Mouse (Mus musculus): ENCODE measurements around the gene Dpp9.

Dpp9 gene

GRCm38 (mm10) chr17:56229943-56230342 lies 11.2 kb upstream of the Dpp9 start:
- DNase-seq (ENCODE audit: low spot score), result no peak

GRCm38 (mm10) chr17:56226566-56226965 lies 7.9 kb upstream of the Dpp9 start:
- no peak for DNase-seq (ENCODE audit: low spot score)

GRCm38 (mm10) chr17:56224916-56225315 lies 6.2 kb upstream of the Dpp9 start:
- no peak for DNase-seq (ENCODE audit: low spot score)

GRCm38 (mm10) chr17:56219805-56220204 lies 1.1 kb upstream of the Dpp9 start:
- DNase-seq (ENCODE audit: low spot score), result no peak

GRCm38 (mm10) chr17:56219251-56219650 lies 546 bp upstream of the Dpp9 start:
- DNase-seq (ENCODE audit: low spot score), result no peak

GRCm38 (mm10) chr17:56217670-56218069 lies 1.0 kb downstream of the Dpp9 start:
- DNase-seq (ENCODE audit: low spot score), result no peak

GRCm38 (mm10) chr17:56214229-56214628 lies 4.5 kb downstream of the Dpp9 start:
- no peak for DNase-seq (ENCODE audit: low spot score)

GRCm38 (mm10) chr17:56212676-56213075 lies 6.0 kb downstream of the Dpp9 start:
- peak; percentile 1 for DNase-seq (ENCODE audit: low spot score)

GRCm38 (mm10) chr17:56211090-56211489 lies 7.6 kb downstream of the Dpp9 start:
- DNase-seq (ENCODE audit: low spot score), result no peak

GRCm38 (mm10) chr17:56208821-56209220 lies 9.9 kb downstream of the Dpp9 start:
- no peak for DNase-seq (ENCODE audit: low spot score)

- DNase-seq (ENCODE audit: low spot score), result no peak
Observed at GRCm38 (mm10) chr17:56207963-56208530, 10.7 kb downstream of the Dpp9 start.

GRCm38 (mm10) chr17:56206986-56207674 lies 11.6 kb downstream of the Dpp9 start:
- no peak for DNase-seq (ENCODE audit: low spot score)

- no peak for DNase-seq (ENCODE audit: low spot score)
Observed at GRCm38 (mm10) chr17:56206276-56206884, 12.3 kb downstream of the Dpp9 start.

GRCm38 (mm10) chr17:56203729-56204128 lies 15.0 kb downstream of the Dpp9 start:
- no peak for DNase-seq (ENCODE audit: low spot score)

- no peak for DNase-seq (ENCODE audit: low spot score)
Observed at GRCm38 (mm10) chr17:56202476-56202875, 16.2 kb downstream of the Dpp9 start.

GRCm38 (mm10) chr17:56201642-56202041 lies 17.1 kb downstream of the Dpp9 start:
- DNase-seq (ENCODE audit: low spot score), result no peak

- no peak for DNase-seq (ENCODE audit: low spot score)
Observed at GRCm38 (mm10) chr17:56200586-56200985, 18.1 kb downstream of the Dpp9 start.

- no peak for DNase-seq (ENCODE audit: low spot score)
Observed at GRCm38 (mm10) chr17:56196860-56197259, 21.8 kb downstream of the Dpp9 start.

- DNase-seq (ENCODE audit: low spot score), result no peak
Observed at GRCm38 (mm10) chr17:56194765-56195164, 23.9 kb downstream of the Dpp9 start.

GRCm38 (mm10) chr17:56194357-56194756 lies 24.3 kb downstream of the Dpp9 start:
- DNase-seq (ENCODE audit: low spot score), result no peak

- DNase-seq (ENCODE audit: low spot score), result no peak
Observed at GRCm38 (mm10) chr17:56191266-56191665, 27.4 kb downstream of the Dpp9 start.

- DNase-seq (ENCODE audit: low spot score), result peak; percentile 28
Observed at GRCm38 (mm10) chr17:56185281-56186141, 33.2 kb downstream of the Dpp9 start.

All from ovary, postnatal 36 days (tissue).